Mouse (Mus musculus): ENCODE results near the gene Lpin2. TPM values are rescaled to one million over a fixed set of nuclear protein-coding genes. Genes with fewer than 3 reads are reported as not detected.
A peak's percentile ranks its signal among the peaks of the same experiment; 100 is the strongest.

Lpin2 gene
- polyA plus RNA-seq, 1 experiment from 2014 or later, result 35.5 TPM

- H3K4me3 ChIP-seq (replicated peaks), result no peak overlapping the region
- no peak overlapping the region for H3K27ac ChIP-seq
- ATAC-seq, result no peak
- H3K4me1 ChIP-seq (replicated peaks), result peaks cover 9% of the 10 kb centered on the region
- H3K36me3 ChIP-seq, result no peaks in the 10 kb centered on the region
- peaks cover 7% of the 10 kb centered on the region; the same call in 1 of the 2 replicates for H3K27me3 ChIP-seq
- no peaks in the 10 kb centered on the region for H3K9me3 ChIP-seq
- no peak overlapping the region for H3K4me2 ChIP-seq (replicated peaks)
- no peak overlapping the region for H3K9ac ChIP-seq (replicated peaks)
- WGBS, result 57% methylated on average over 10 of the region's 10 CpGs
Observed at GRCm38 (mm10) chr17:71178530-71179181, 3.7 kb upstream of the Lpin2 start.

GRCm38 (mm10) chr17:71179551-71180309 lies 2.6 kb upstream of the Lpin2 start:
- Histone ChIP-seq H3K27ac (no peak overlapping the region), H3K4me3 (replicated peaks) (no peak overlapping the region), H3K9ac (replicated peaks) (no peak overlapping the region), H3K36me3 (no peaks in the 10 kb centered on the region), H3K4me1 (replicated peaks) (peaks cover 15% of the 10 kb centered on the region), H3K27me3 (peaks cover 7% of the 10 kb centered on the region; the same call in 1 of the 2 replicates), H3K4me2 (replicated peaks) (no peak overlapping the region), H3K9me3 (no peaks in the 10 kb centered on the region)
- WGBS, result 88% methylated on average over 11 of the region's 11 CpGs
- no peak for ATAC-seq

- no peaks in the 10 kb centered on the region for H3K36me3 ChIP-seq
- no peak for ATAC-seq
- no peak overlapping the region for H3K27ac ChIP-seq
- H3K4me1 ChIP-seq (replicated peaks), result peaks cover 24% of the 10 kb centered on the region
- H3K4me3 ChIP-seq (replicated peaks), result no peak overlapping the region
- H3K9me3 ChIP-seq, result no peaks in the 10 kb centered on the region
- WGBS, result 95% methylated on average over 4 of the region's 4 CpGs
- H3K4me2 ChIP-seq (replicated peaks), result no peak overlapping the region
- no peak overlapping the region for H3K9ac ChIP-seq (replicated peaks)
- H3K27me3 ChIP-seq, result peaks cover 7% of the 10 kb centered on the region; the same call in 1 of the 2 replicates
Observed at GRCm38 (mm10) chr17:71180601-71181000, 1.8 kb upstream of the Lpin2 start.

- Histone ChIP-seq H3K27me3 (peaks cover 7% of the 10 kb centered on the region; the same call in 1 of the 2 replicates), H3K4me2 (replicated peaks) (peak overlapping the region; percentile 78), H3K9ac (replicated peaks) (peak overlapping the region; percentile 88), H3K9me3 (no peaks in the 10 kb centered on the region), H3K4me1 (replicated peaks) (peaks cover 25% of the 10 kb centered on the region), H3K4me3 (replicated peaks) (peak overlapping the region; percentile 81), H3K27ac (peak overlapping the region; percentile 92), H3K36me3 (no peaks in the 10 kb centered on the region)
- WGBS, result under 1% methylated on average over 57 of the region's 71 CpGs
- ATAC-seq, result peak; percentile 95
Observed at GRCm38 (mm10) chr17:71182871-71183656, 704 bp downstream of the Lpin2 start.

- H3K4me1 ChIP-seq (replicated peaks), result peaks cover 25% of the 10 kb centered on the region
- H3K36me3 ChIP-seq, result no peaks in the 10 kb centered on the region
- no peak for ATAC-seq
- WGBS, result under 1% methylated on average over 34 of the region's 79 CpGs
- H3K27ac ChIP-seq, result peak overlapping the region; percentile 92
- H3K4me2 ChIP-seq (replicated peaks), result peak overlapping the region; percentile 78
- H3K27me3 ChIP-seq, result peaks cover 7% of the 10 kb centered on the region; the same call in 1 of the 2 replicates
- H3K9me3 ChIP-seq, result no peaks in the 10 kb centered on the region
- H3K4me3 ChIP-seq (replicated peaks), result peak overlapping the region; percentile 81
- peak overlapping the region; percentile 88 for H3K9ac ChIP-seq (replicated peaks)
Observed at GRCm38 (mm10) chr17:71183657-71184261, 1.4 kb downstream of the Lpin2 start.

- H3K9ac ChIP-seq (replicated peaks), result peak overlapping the region; percentile 88
- H3K9me3 ChIP-seq, result no peaks in the 10 kb centered on the region
- H3K4me1 ChIP-seq (replicated peaks), result peaks cover 25% of the 10 kb centered on the region
- no peak for ATAC-seq
- H3K4me3 ChIP-seq (replicated peaks), result peak overlapping the region; percentile 81
- no peaks in the 10 kb centered on the region for H3K36me3 ChIP-seq
- WGBS, result 6% methylated on average over 22 of the region's 22 CpGs
- H3K27me3 ChIP-seq, result peaks cover 7% of the 10 kb centered on the region; the same call in 1 of the 2 replicates
- H3K27ac ChIP-seq, result peak overlapping the region; percentile 92
- peak overlapping the region; percentile 78 for H3K4me2 ChIP-seq (replicated peaks)
Observed at GRCm38 (mm10) chr17:71184356-71185111, 2.2 kb downstream of the Lpin2 start.

GRCm38 (mm10) chr17:71185368-71185767 lies 3.0 kb downstream of the Lpin2 start:
- Histone ChIP-seq H3K27me3 (peaks cover 7% of the 10 kb centered on the region; the same call in 1 of the 2 replicates), H3K27ac (no peak overlapping the region), H3K9ac (replicated peaks) (peak overlapping the region; percentile 88; the same call in 1 of the 2 replicates), H3K4me2 (replicated peaks) (peak overlapping the region; percentile 78), H3K4me1 (replicated peaks) (peaks cover 25% of the 10 kb centered on the region), H3K36me3 (no peaks in the 10 kb centered on the region), H3K9me3 (no peaks in the 10 kb centered on the region), H3K4me3 (replicated peaks) (peak overlapping the region; percentile 81)
- no peak for ATAC-seq
- 69% methylated on average over 1 of the region's 1 CpGs for WGBS

GRCm38 (mm10) chr17:71190589-71190988 lies 8.2 kb downstream of the Lpin2 start:
- no peaks in the 10 kb centered on the region for H3K27me3 ChIP-seq
- no peak for ATAC-seq
- WGBS, result 93% methylated on average over 7 of the region's 7 CpGs
- peaks cover 7% of the 10 kb centered on the region for H3K4me1 ChIP-seq (replicated peaks)
- H3K4me3 ChIP-seq (replicated peaks), result no peak overlapping the region
- H3K9ac ChIP-seq (replicated peaks), result no peak overlapping the region
- no peaks in the 10 kb centered on the region for H3K36me3 ChIP-seq
- no peak overlapping the region for H3K4me2 ChIP-seq (replicated peaks)
- H3K27ac ChIP-seq, result no peak overlapping the region
- H3K9me3 ChIP-seq, result peaks cover 5% of the 10 kb centered on the region; the same call in 1 of the 2 replicates

- H3K27ac ChIP-seq, result no peak overlapping the region
- H3K9ac ChIP-seq (replicated peaks), result no peak overlapping the region
- no peak overlapping the region for H3K4me3 ChIP-seq (replicated peaks)
- 97% methylated on average over 2 of the region's 2 CpGs for WGBS
- peaks cover 9% of the 10 kb centered on the region for H3K4me1 ChIP-seq (replicated peaks)
- H3K9me3 ChIP-seq, result peaks cover 5% of the 10 kb centered on the region; the same call in 1 of the 2 replicates
- no peaks in the 10 kb centered on the region for H3K27me3 ChIP-seq
- ATAC-seq, result no peak
- H3K36me3 ChIP-seq, result no peaks in the 10 kb centered on the region
- no peak overlapping the region for H3K4me2 ChIP-seq (replicated peaks)
Observed at GRCm38 (mm10) chr17:71191063-71191462, 8.7 kb downstream of the Lpin2 start.

GRCm38 (mm10) chr17:71191651-71192419 lies 9.5 kb downstream of the Lpin2 start:
- H3K9ac ChIP-seq (replicated peaks), result no peak overlapping the region
- ATAC-seq, result no peak
- H3K9me3 ChIP-seq, result peaks cover 5% of the 10 kb centered on the region; the same call in 1 of the 2 replicates
- H3K27ac ChIP-seq, result no peak overlapping the region
- H3K4me1 ChIP-seq (replicated peaks), result peaks cover 9% of the 10 kb centered on the region
- WGBS, result 77% methylated on average over 8 of the region's 8 CpGs
- H3K4me3 ChIP-seq (replicated peaks), result no peak overlapping the region
- no peak overlapping the region for H3K4me2 ChIP-seq (replicated peaks)
- H3K27me3 ChIP-seq, result no peaks in the 10 kb centered on the region
- no peaks in the 10 kb centered on the region for H3K36me3 ChIP-seq
